Mouse (Mus musculus) monocyte, adult 59 days (primary cell): Measurements from ENCODE around the gene Nkpd1. TPM values are rescaled to one million over a fixed set of nuclear protein-coding genes. Genes with fewer than 3 reads are reported as not detected.

Experiments used
- total RNA-seq, 2 experiments: library from RNA; stranded (reverse); gene quantifications; one replicate each; pipeline ENCODE4 v1.2.4; 2023

The Nkpd1 gene
- under 1 TPM in 1 of 2 experiments, not detected in 1; 0.26 TPM for total RNA-seq

GRCm38 (mm10) chr7:19517652-19518365 lies at the start of gene Nkpd1:
Gene Nkpd1 (plus strand): TSS chr7:19517838.

GRCm38 (mm10) chr7:19508150-19508923 lies 9.3 kb upstream of the Nkpd1 start, which contains the start of the genes Bloc1s3 and Trappc6a:
Gene Bloc1s3 (minus strand): TSS chr7:19508367.
Gene Trappc6a (plus strand): TSS chr7:19508395.

GRCm38 (mm10) chr7:19562643-19563410 lies 45.2 kb downstream of the Nkpd1 start, which contains the start of gene Ppp1r37:
Gene Ppp1r37 (minus strand): TSS chr7:19563076.

Other genes starting within 250 kb of the Nkpd1 start
- gene Vasp, start 246.0 kb upstream of the Nkpd1 start, total RNA-seq, result 100 to 1,000 TPM; 298 to 304 TPM
- gene Ppm1n, start 237.8 kb upstream of the Nkpd1 start, total RNA-seq, result 1 to 10 TPM; 2.5 to 9.1 TPM
- 1 to 10 TPM in 1 of 2 experiments, under 1 TPM in 1; 0.88 to 1.1 TPM for gene Rtn2, start 235.2 kb upstream of the Nkpd1 start, total RNA-seq
- gene Fosb, start 207.8 kb upstream of the Nkpd1 start, total RNA-seq, result 1,000 to 10,000 TPM; 2,539 to 2,823 TPM
- gene Ercc1, start 173.1 kb upstream of the Nkpd1 start, total RNA-seq, result 10 to 100 TPM; 29.1 to 29.3 TPM
- 1 to 10 TPM; 7.0 to 8.7 TPM for gene Cd3eap, start 158.4 kb upstream of the Nkpd1 start, total RNA-seq
- gene Ppp1r13l, start 158.1 kb upstream of the Nkpd1 start, total RNA-seq, result 1 to 10 TPM; 1.3 to 4.3 TPM
- gene Ercc2, start 135.8 kb upstream of the Nkpd1 start, total RNA-seq, result 10 to 100 TPM; 35.0 to 35.5 TPM
- not detected for gene Klc3, start 113.7 kb upstream of the Nkpd1 start, total RNA-seq
- gene Ckm, start 113.1 kb upstream of the Nkpd1 start, total RNA-seq, result 1 to 10 TPM; 2.7 to 3.1 TPM
- 10 to 100 TPM; 32.6 to 34.3 TPM for gene Mark4, start 59.0 kb upstream of the Nkpd1 start, total RNA-seq
- under 1 TPM; 0.89 to 0.94 TPM for gene Exoc3l2, start 54.5 kb upstream of the Nkpd1 start, total RNA-seq
- 10 to 100 TPM in 1 of 2 experiments, 1 to 10 TPM in 1; 8.6 to 11.2 TPM for gene Bloc1s3, start 9.5 kb upstream of the Nkpd1 start, total RNA-seq
- gene Trappc6a, start 9.4 kb upstream of the Nkpd1 start, total RNA-seq, result 10 to 100 TPM; 34.4 to 45.3 TPM
- gene Ppp1r37, start 45.2 kb downstream of the Nkpd1 start, total RNA-seq, result 10 to 100 TPM; 45.7 to 48.4 TPM
- gene Zfp296, start 59.4 kb downstream of the Nkpd1 start, total RNA-seq, result 1 to 10 TPM; 6.2 to 6.8 TPM
- gene Gemin7, start 59.8 kb downstream of the Nkpd1 start, total RNA-seq, result 10 to 100 TPM; 76.3 to 80.3 TPM
- 10 to 100 TPM; 60.6 to 62.7 TPM for gene Clasrp, start 86.6 kb downstream of the Nkpd1 start, total RNA-seq
- gene Relb, start 111.6 kb downstream of the Nkpd1 start, total RNA-seq, result 10 to 100 TPM; 73.1 to 82.8 TPM
- 10 to 100 TPM; 73.1 to 81.8 TPM for gene Clptm1, start 147.2 kb downstream of the Nkpd1 start, total RNA-seq
- 100 to 1,000 TPM; 138 to 244 TPM for gene Apoc2, start 160.1 kb downstream of the Nkpd1 start, total RNA-seq
- gene Gm44805, start 163.6 kb downstream of the Nkpd1 start, total RNA-seq, result not detected
- gene Apoc4, start 163.6 kb downstream of the Nkpd1 start, total RNA-seq, result not detected
- 10 to 100 TPM; 79.5 to 84.6 TPM for gene Apoc1, start 174.8 kb downstream of the Nkpd1 start, total RNA-seq
- gene Apoe, start 181.3 kb downstream of the Nkpd1 start, total RNA-seq, result 1,000 to 10,000 TPM; 1,850 to 1,922 TPM
- 10 to 100 TPM; 31.1 to 33.4 TPM for gene Tomm40, start 197.6 kb downstream of the Nkpd1 start, total RNA-seq
- 1 to 10 TPM in 1 of 2 experiments, under 1 TPM in 1; 0.91 to 2.5 TPM for gene Nectin2, start 232.6 kb downstream of the Nkpd1 start, total RNA-seq